Mouse (Mus musculus): ENCODE measurements around the gene Pex6.
A peak's percentile ranks its signal among the peaks of the same experiment; 100 is the strongest.
"Not testable (repeated sequence)": the region's sequence is repeated elsewhere in the genome, so short reads cannot be mapped to it uniquely, and the experiment has no call there.

Gene Pex6

GRCm38 (mm10) chr17:46741305-46741704 is 30.0 kb downstream of the Pex6 start:
- DNase-seq = no peak

GRCm38 (mm10) chr17:46742986-46743385 is 31.7 kb downstream of the Pex6 start:
- no peak for DNase-seq

- DNase-seq = no peak
These were observed 34.2 kb downstream of the Pex6 start for GRCm38 (mm10) chr17:46745506-46745905.

GRCm38 (mm10) chr17:46747234-46747633 is 36.0 kb downstream of the Pex6 start:
- no peak for DNase-seq

GRCm38 (mm10) chr17:46747806-46748205 is 36.5 kb downstream of the Pex6 start:
- no peak for DNase-seq

- DNase-seq = no peak
These were observed 38.0 kb downstream of the Pex6 start for GRCm38 (mm10) chr17:46749282-46749681.

- DNase-seq = no peak
These were observed 39.3 kb downstream of the Pex6 start for GRCm38 (mm10) chr17:46750580-46750979.

GRCm38 (mm10) chr17:46751056-46751793 is 40.0 kb downstream of the Pex6 start:
- no peak for DNase-seq

GRCm38 (mm10) chr17:46751794-46752556 is 40.7 kb downstream of the Pex6 start, which contains the start of gene Cnpy3:
TSS of gene Cnpy3 (minus strand) at chr17:46752214.
- peak; percentile 99 for DNase-seq

- no peak for DNase-seq
These were observed 47.5 kb downstream of the Pex6 start for GRCm38 (mm10) chr17:46758753-46759152.

GRCm38 (mm10) chr17:46763544-46763943 is 52.3 kb downstream of the Pex6 start, which contains the start of gene Ptcra:
TSS of gene Ptcra (minus strand) at chr17:46763712.
- no peak for DNase-seq

GRCm38 (mm10) chr17:46764916-46765315 is 53.7 kb downstream of the Pex6 start:
- not testable (repeated sequence) for DNase-seq

- DNase-seq = no peak
These were observed 56.6 kb downstream of the Pex6 start for GRCm38 (mm10) chr17:46767868-46768267.

GRCm38 (mm10) chr17:46770546-46770945 is 59.3 kb downstream of the Pex6 start:
- no peak for DNase-seq

- DNase-seq = no peak
These were observed 59.8 kb downstream of the Pex6 start for GRCm38 (mm10) chr17:46771025-46771424.

GRCm38 (mm10) chr17:46771616-46772015 is 60.4 kb downstream of the Pex6 start:
- no peak for DNase-seq

GRCm38 (mm10) chr17:46772038-46772403 is 60.8 kb downstream of the Pex6 start:
- no peak for DNase-seq

- DNase-seq = peak; percentile 76
These were observed 61.4 kb downstream of the Pex6 start, which contains the start of gene 2310039H08Rik for GRCm38 (mm10) chr17:46772404-46773277. TSS of gene 2310039H08Rik (plus strand) at chr17:46772635.

- DNase-seq = no peak
These were observed 62.2 kb downstream of the Pex6 start for GRCm38 (mm10) chr17:46773278-46774130.

GRCm38 (mm10) chr17:46774131-46774472 is 62.8 kb downstream of the Pex6 start:
- no peak for DNase-seq

GRCm38 (mm10) chr17:46775070-46775469 is 63.8 kb downstream of the Pex6 start:
- DNase-seq = no peak

Data from right cerebral cortex, postnatal 14 days (tissue).